Mouse (Mus musculus) forebrain, embryonic 11.5 days (tissue): ENCODE measurements at regions not wholly inside any gene's neighbourhood (a gene's known extent, or its start where the extent isn't known, plus 50 kb on each side); places are given as distances from the start of the nearest gene placed in this dataset.

Experiments used
- ATAC-seq: fragments of 200-750 bp; cut with Nextera tagmentation; replicated peaks from 2 replicates; pipeline ENCODE4 v1.8.0; 2017; ENCODE audit warnings: moderate TSS enrichment; ENCODE audit not compliant: low FRiP score
- DNase-seq: peaks from one replicate; pipeline ENCODE4 v3.0.0-alpha.2; 2017; ENCODE audit warnings: low spot score
- H3K27ac ChIP-seq: fragments of 300-500 bp; sonication (generic); 2 replicates; pipeline ENCODE4 v1.5.1; 2014; ENCODE audit warnings: low read depth, low read length
- H3K27me3 ChIP-seq: fragments of 300-500 bp; sonication (generic); 2 replicates; pipeline ENCODE4 v1.6.1; 2014; ENCODE audit warnings: mild to moderate bottlenecking, low read length, mixed read lengths; ENCODE audit not compliant: control insufficient read depth, insufficient read depth
- H3K36me3 ChIP-seq: fragments of 300-500 bp; sonication (generic); 2 replicates; pipeline ENCODE4 v1.6.1; 2014; ENCODE audit warnings: mild to moderate bottlenecking, low read length, moderate library complexity, mixed read lengths; ENCODE audit not compliant: control insufficient read depth, insufficient read depth
- H3K4me1 ChIP-seq: fragments of 300-500 bp; sonication (generic); replicated peaks from 2 replicates; pipeline ENCODE4 v1.6.1; 2014; ENCODE audit warnings: low read length, mixed read lengths; ENCODE audit not compliant: control insufficient read depth, insufficient read depth
- H3K4me2 ChIP-seq: fragments of 300-500 bp; sonication (generic); 2 replicates; pipeline ENCODE4 v1.6.1; 2014; ENCODE audit warnings: low read depth, mild to moderate bottlenecking, low read length, moderate library complexity, mixed read lengths; ENCODE audit not compliant: severe bottlenecking
- H3K4me3 ChIP-seq: fragments of 300-500 bp; sonication (generic); 2 replicates; pipeline ENCODE4 v1.5.1; 2014; ENCODE audit warnings: low read depth, low read length
- H3K9ac ChIP-seq: fragments of 300-500 bp; sonication (generic); 2 replicates; pipeline ENCODE4 v1.6.1; 2014; ENCODE audit warnings: low read length
- H3K9me3 ChIP-seq: fragments of 300-500 bp; sonication (generic); 2 replicates; pipeline ENCODE4 v1.6.1; 2016; ENCODE audit warnings: low read length, mixed read lengths; ENCODE audit not compliant: control insufficient read depth
- WGBS: fragments of 180-500 bp; shearing (Covaris S2); extraction: QIAGEN DNeasy Blood & Tissue Kit; methylation state at CpG from one replicate; pipeline ENCODE4 v1.1.7; 2014; 5-methylcytosine and 5-hydroxymethylcytosine counted together

- DNase-seq (no peak), ATAC-seq (no peak)
- Histone ChIP-seq H3K9me3 (no peaks in the 10 kb centered on the region), H3K4me1 (no peaks in the 10 kb centered on the region), H3K27me3 (no peaks in the 10 kb centered on the region), H3K4me2 (no peak overlapping the region), H3K4me3 (no peak overlapping the region), H3K36me3 (no peaks in the 10 kb centered on the region), H3K9ac (no peak overlapping the region), H3K27ac (no peak overlapping the region)
- 78% methylated on average over 4 of the region's 4 CpGs for WGBS
These were observed 154.4 kb downstream of the Cxxc4 start for GRCm38 (mm10) chr3:134390472-134391336.

GRCm38 (mm10) chr3:134400395-134401090 is 164.3 kb downstream of the Cxxc4 start:
- Histone ChIP-seq H3K27ac (no peak overlapping the region), H3K36me3 (no peaks in the 10 kb centered on the region), H3K9ac (no peak overlapping the region), H3K27me3 (no peaks in the 10 kb centered on the region), H3K4me3 (no peak overlapping the region), H3K4me2 (no peak overlapping the region), H3K4me1 (no peaks in the 10 kb centered on the region), H3K9me3 (no peaks in the 10 kb centered on the region)
- ATAC-seq = no peak
- no peak for DNase-seq
- 57% methylated on average over 4 of the region's 4 CpGs for WGBS

GRCm38 (mm10) chr3:134415606-134416328 is 179.5 kb downstream of the Cxxc4 start:
- Histone ChIP-seq H3K27ac (no peak overlapping the region), H3K4me1 (no peaks in the 10 kb centered on the region), H3K36me3 (no peaks in the 10 kb centered on the region), H3K9ac (no peak overlapping the region), H3K4me3 (no peak overlapping the region), H3K9me3 (no peaks in the 10 kb centered on the region), H3K27me3 (no peaks in the 10 kb centered on the region), H3K4me2 (no peak overlapping the region)
- ATAC-seq (no peak), DNase-seq (no peak)
- 79% methylated on average over 17 of the region's 17 CpGs for WGBS

GRCm38 (mm10) chr3:134427633-134428032 is 191.3 kb downstream of the Cxxc4 start:
- no peak for DNase-seq
- WGBS = 91% methylated on average over 3 of the region's 3 CpGs
- Histone ChIP-seq H3K36me3 (no peaks in the 10 kb centered on the region), H3K4me1 (no peaks in the 10 kb centered on the region), H3K9ac (no peak overlapping the region), H3K27me3 (no peaks in the 10 kb centered on the region), H3K4me3 (no peak overlapping the region), H3K4me2 (no peak overlapping the region), H3K27ac (no peak overlapping the region), H3K9me3 (no peaks in the 10 kb centered on the region)
- ATAC-seq = no peak

- no peaks in the 10 kb centered on the region for H3K9me3 ChIP-seq
- no peak overlapping the region for H3K4me3 ChIP-seq
- no peak overlapping the region for H3K9ac ChIP-seq
- no peak overlapping the region for H3K27ac ChIP-seq
- DNase-seq (no peak), ATAC-seq (no peak)
- H3K4me1 ChIP-seq = no peaks in the 10 kb centered on the region
- no peak overlapping the region for H3K4me2 ChIP-seq
- WGBS = 85% methylated on average over 1 of the region's 1 CpGs
- no peaks in the 10 kb centered on the region for H3K36me3 ChIP-seq
- H3K27me3 ChIP-seq = no peaks in the 10 kb centered on the region
These were observed 230.3 kb downstream of the Cxxc4 start for GRCm38 (mm10) chr3:134466611-134467010.

DNA sequence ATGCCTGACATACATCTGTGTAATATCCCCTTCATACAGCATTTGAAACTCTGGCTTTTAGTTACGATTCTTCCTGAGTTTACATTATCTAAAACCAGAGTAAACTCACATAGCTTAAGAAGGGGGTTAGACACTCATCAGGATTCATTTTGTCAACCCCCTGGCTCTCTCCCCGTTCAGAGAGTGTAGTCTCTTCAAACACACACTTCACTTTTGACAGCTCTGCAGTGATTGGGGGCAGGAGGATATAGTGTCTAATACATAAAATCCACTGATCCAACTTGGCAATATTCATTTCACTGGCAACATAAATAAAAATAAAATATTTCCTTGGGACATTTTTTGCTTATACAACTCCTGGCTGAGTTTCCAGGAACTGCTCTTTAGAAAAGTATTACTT is 251.0 kb downstream of the Cxxc4 start:
- ATAC-seq (no peak), DNase-seq (no peak)
- 75% methylated on average over 2 of the region's 2 CpGs for WGBS

DNA sequence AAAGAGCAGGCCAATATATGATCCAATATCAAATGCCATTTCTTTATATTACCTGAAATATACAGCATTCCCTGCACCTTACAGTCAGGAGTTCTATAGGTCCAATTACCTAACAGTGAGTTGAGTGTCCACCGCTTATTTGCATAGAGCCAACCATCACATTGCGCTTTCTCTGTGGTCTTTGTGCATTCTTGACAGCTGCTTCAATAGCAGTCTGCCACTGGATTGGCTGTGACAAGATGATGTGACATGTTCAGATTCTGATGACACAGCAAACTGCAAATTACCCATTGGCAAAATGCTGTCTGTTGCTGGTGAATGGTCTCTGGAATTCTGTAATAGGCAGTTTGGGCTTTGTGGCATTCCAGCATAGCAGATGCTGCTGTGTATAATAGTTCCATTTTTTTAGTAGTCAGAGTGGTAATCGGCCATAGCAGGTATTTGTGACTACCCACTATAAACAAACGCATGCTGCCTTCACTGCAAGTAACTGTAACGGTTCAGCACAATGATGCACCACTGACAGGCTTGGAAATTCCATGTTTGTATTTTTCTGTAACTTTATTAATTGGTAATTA is 253.8 kb downstream of the Cxxc4 start:
- peak; percentile 45 for ATAC-seq
- Histone ChIP-seq H3K4me2 (no peak overlapping the region), H3K27me3 (no peaks in the 10 kb centered on the region), H3K27ac (no peak overlapping the region), H3K36me3 (no peaks in the 10 kb centered on the region), H3K9me3 (no peaks in the 10 kb centered on the region), H3K9ac (no peak overlapping the region), H3K4me3 (no peak overlapping the region), H3K4me1 (no peaks in the 10 kb centered on the region)
- DNase-seq = no peak
- WGBS = 76% methylated on average over 5 of the region's 5 CpGs

More for the DNA sequence above, 251.0 kb downstream of the Cxxc4 start:
- Histone ChIP-seq H3K4me1 (no peaks in the 10 kb centered on the region), H3K4me2 (no peak overlapping the region), H3K27ac (no peak overlapping the region), H3K4me3 (no peak overlapping the region), H3K9me3 (no peaks in the 10 kb centered on the region), H3K9ac (no peak overlapping the region), H3K36me3 (no peaks in the 10 kb centered on the region), H3K27me3 (no peaks in the 10 kb centered on the region)

GRCm38 (mm10) chr3:134509702-134510101 is 273.4 kb downstream of the Cxxc4 start:
- DNase-seq = no peak

More at GRCm38 (mm10) chr3:134509702-134510101, 273.4 kb downstream of the Cxxc4 start:
- Histone ChIP-seq H3K4me1 (no peaks in the 10 kb centered on the region), H3K27ac (no peak overlapping the region), H3K9ac (no peak overlapping the region), H3K9me3 (no peaks in the 10 kb centered on the region), H3K36me3 (no peaks in the 10 kb centered on the region), H3K27me3 (no peaks in the 10 kb centered on the region), H3K4me2 (no peak overlapping the region), H3K4me3 (no peak overlapping the region)
- WGBS = 82% methylated on average over 6 of the region's 6 CpGs
- no peak for ATAC-seq
